Mouse (Mus musculus) cerebellum, postnatal 25 days (tissue): ENCODE data around the gene Prepl.

Source experiments
- DNase-seq, 2 experiments: peaks; one replicate each; pipeline ENCODE4 v3.0.0; 2021; ENCODE audit warnings: mixed read lengths in 2 of 2

Prepl gene

GRCm38 (mm10) chr17:85020343-85020742 lies 69.7 kb downstream of the Prepl start:
- no peak for DNase-seq

- no peak for DNase-seq
Measured at GRCm38 (mm10) chr17:85018794-85019193, 71.2 kb downstream of the Prepl start.

GRCm38 (mm10) chr17:85018344-85018743 lies 71.7 kb downstream of the Prepl start:
- DNase-seq: no peak

- DNase-seq: no peak
Measured at GRCm38 (mm10) chr17:85014632-85015031, 75.4 kb downstream of the Prepl start.

- no peak for DNase-seq
Measured at GRCm38 (mm10) chr17:85013485-85013884, 76.6 kb downstream of the Prepl start.
